Mouse (Mus musculus) kidney, embryonic 15.5 days (tissue): ENCODE measurements around the gene Gm45902. TPM values are rescaled to one million over a fixed set of nuclear protein-coding genes. Genes with fewer than 3 reads are reported as not detected.

Experiments used
- ATAC-seq: fragments of 200-750 bp; cut with Nextera tagmentation; replicated peaks from 2 replicates; pipeline ENCODE4 v1.8.0; 2017; ENCODE audit warnings: moderate TSS enrichment; ENCODE audit not compliant: low FRiP score
- H3K27ac ChIP-seq: fragments of 300-500 bp; sonication (generic); 2 replicates; pipeline ENCODE4 v1.5.1; 2015; ENCODE audit warnings: mild to moderate bottlenecking, inconsistent platforms
- H3K27me3 ChIP-seq: fragments of 300-500 bp; sonication (generic); 2 replicates; pipeline ENCODE4 v1.6.1; 2015; ENCODE audit warnings: inconsistent platforms
- H3K36me3 ChIP-seq: fragments of 300-500 bp; sonication (generic); 2 replicates; pipeline ENCODE4 v1.6.1; 2015; ENCODE audit warnings: inconsistent platforms
- H3K4me1 ChIP-seq: fragments of 300-500 bp; sonication (generic); 2 replicates; pipeline ENCODE4 v1.6.1; 2015; ENCODE audit warnings: inconsistent platforms
- H3K4me2 ChIP-seq: fragments of 300-500 bp; sonication (generic); 2 replicates; pipeline ENCODE4 v1.6.1; 2015; ENCODE audit warnings: moderate library complexity, mild to moderate bottlenecking, inconsistent platforms
- H3K4me3 ChIP-seq: fragments of 300-500 bp; sonication (generic); replicated peaks from 2 replicates; pipeline ENCODE4 v1.5.1; 2015; ENCODE audit warnings: mild to moderate bottlenecking, inconsistent platforms
- H3K9ac ChIP-seq: fragments of 300-500 bp; sonication (generic); 2 replicates; pipeline ENCODE4 v1.6.1; 2015; ENCODE audit warnings: mild to moderate bottlenecking, inconsistent platforms
- H3K9me3 ChIP-seq: fragments of 300-500 bp; sonication (generic); replicated peaks from 2 replicates; pipeline ENCODE4 v1.6.1; 2016; ENCODE audit warnings: inconsistent platforms
- WGBS: fragments of 180-500 bp; shearing (Covaris S2); methylation state at CpG from one replicate; pipeline ENCODE4 v1.1.7; 2015; ENCODE audit warnings: mixed read lengths; 5-methylcytosine and 5-hydroxymethylcytosine counted together
- polyA plus RNA-seq: library from polyadenylated mRNA; unstranded; fragments of >200 nt; fragmentation: Nextera tagmentation; extraction: Ambion mirVana; gene quantifications from 2 replicates; pipeline ENCODE4 v1.2.1, GENCODE M21; 2015

Gm45902 gene
- 5.8 TPM in 2 replicates for polyA plus RNA-seq

DNA sequence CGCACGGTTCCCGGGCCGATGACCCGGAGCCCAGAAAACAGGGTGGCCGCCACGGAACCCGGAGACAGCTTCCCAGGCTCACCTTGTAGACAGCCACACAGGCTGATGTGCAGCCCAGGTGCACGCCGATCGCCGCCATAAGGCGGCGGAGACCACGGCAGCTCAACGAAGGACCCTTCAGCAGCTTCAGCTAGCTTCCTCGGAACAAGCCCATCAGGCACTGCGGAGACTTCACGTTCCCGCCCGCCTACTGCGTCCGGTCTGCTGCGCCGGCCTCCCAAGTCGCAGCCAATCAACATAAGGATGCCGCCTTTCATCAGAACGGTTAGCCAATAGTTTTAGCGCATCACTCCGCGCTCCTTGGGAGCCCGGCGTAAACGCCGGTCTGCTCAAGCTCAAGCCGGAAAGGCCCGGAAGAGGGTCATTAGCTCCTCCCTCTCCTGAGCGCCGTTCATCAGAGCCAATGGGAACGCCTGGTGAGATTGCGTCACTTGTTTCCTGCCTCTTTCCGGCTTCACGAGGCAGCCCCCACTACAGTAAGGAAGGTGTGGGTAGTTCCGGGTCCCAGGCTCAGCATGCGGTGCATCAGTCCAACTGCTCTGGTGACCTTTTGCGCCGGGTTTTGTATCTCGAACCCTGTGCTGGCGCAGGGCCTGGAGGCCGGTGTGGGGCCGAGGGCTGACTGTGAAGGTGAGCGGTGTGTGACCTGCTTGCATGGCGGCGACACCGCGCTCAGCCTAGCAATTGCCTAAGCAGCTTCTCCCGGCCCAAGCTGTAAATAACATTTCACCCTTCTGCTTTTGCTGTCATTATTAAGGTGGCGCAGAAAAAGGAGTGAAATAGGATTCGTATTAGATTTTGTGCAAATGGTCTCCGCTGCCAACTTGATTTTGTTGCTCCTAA is at the start of gene Gm45902, which contains the start of the genes Hspa14 and Cdnf:
Gm45902 (minus strand) TSS at position 239 of the 903 bp plus-strand sequence.
Hspa14 (minus strand) TSS at position 263 of the 903 bp plus-strand sequence.
Cdnf (plus strand) TSS at position 479 of the 903 bp plus-strand sequence.
- Histone ChIP-seq H3K4me2 (peak within 1 kb of the TSS; percentile 77), H3K4me3 (peak within 1 kb of the TSS; percentile 76), H3K4me1 (peaks cover 16% of the 10 kb centered on the region), H3K9me3 (no peaks in the 10 kb centered on the region), H3K27ac (peak within 1 kb of the TSS; percentile 81), H3K9ac (peak within 1 kb of the TSS; percentile 83), H3K27me3 (no peaks in the 10 kb centered on the region), H3K36me3 (peaks cover 32% of the 10 kb centered on the region)
- under 1% methylated on average over 60 of the region's 60 CpGs for WGBS
- peak; percentile 100 for ATAC-seq

- 0 out of 2 replicates have a peak, but pooled peaks cover 5% of the 10 kb centered on the region for H3K27me3 ChIP-seq
- no peaks in the 10 kb centered on the region for H3K4me1 ChIP-seq
- 0 out of 2 replicates have a peak, but pooled peaks cover 5% of the 10 kb centered on the region for H3K9me3 ChIP-seq
- no peak overlapping the region for H3K4me3 ChIP-seq
- no peaks in the 10 kb centered on the region for H3K36me3 ChIP-seq
- no peak overlapping the region for H3K27ac ChIP-seq
- 0 out of 2 replicates have a peak, but pooled peaks have one; percentile 36 for ATAC-seq
- no peak overlapping the region for H3K9ac ChIP-seq
- WGBS: 5% methylated on average over 4 of the region's 4 CpGs
- no peak overlapping the region for H3K4me2 ChIP-seq
These were observed 34.0 kb upstream of the Gm45902 start for GRCm38 (mm10) chr2:3546588-3546987.

GRCm38 (mm10) chr2:3546055-3546454 is 33.5 kb upstream of the Gm45902 start:
- Histone ChIP-seq H3K36me3 (no peaks in the 10 kb centered on the region), H3K4me3 (no peak overlapping the region), H3K9me3 (0 out of 2 replicates have a peak, but pooled peaks cover 3% of the 10 kb centered on the region), H3K27me3 (0 out of 2 replicates have a peak, but pooled peaks cover 5% of the 10 kb centered on the region), H3K9ac (no peak overlapping the region), H3K4me2 (no peak overlapping the region), H3K27ac (no peak overlapping the region), H3K4me1 (no peaks in the 10 kb centered on the region)
- 75% methylated on average over 2 of the region's 2 CpGs for WGBS
- ATAC-seq: no peak

DNA sequence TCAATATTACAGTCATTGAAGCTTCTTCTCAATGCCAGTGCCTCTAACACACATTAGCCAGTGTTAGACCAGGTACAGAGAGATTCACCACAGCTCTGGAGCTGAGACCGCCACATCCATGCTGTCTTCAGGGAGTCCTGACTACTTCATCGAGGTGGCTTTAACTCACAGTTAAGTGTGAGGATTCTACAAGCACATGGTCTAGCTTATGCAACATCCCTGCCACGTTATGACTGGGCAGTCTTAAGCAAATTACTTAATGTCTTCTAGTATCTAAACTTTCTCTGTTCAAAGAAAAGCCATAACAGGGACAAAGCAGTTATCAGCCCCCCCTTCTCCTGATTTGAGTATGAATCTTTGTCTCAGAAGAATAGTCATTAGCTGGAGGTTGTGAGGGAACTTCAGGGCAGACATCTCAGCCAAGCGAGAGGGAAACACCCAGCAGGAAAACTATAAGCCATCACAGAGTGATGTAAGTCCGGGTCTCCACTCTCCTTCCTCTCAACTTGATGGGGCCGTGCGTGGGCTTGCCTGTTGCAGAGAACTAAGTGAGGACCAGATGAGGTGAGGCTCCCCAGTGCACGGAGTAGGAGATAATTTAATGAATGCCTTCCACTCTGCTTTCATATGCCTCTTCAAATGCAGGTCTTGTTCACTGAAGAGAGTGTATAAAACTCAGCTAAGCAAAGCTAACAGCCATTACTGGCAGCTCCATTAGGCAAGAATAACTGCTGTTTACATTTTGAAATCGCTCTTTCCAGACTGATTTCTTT is 28.9 kb upstream of the Gm45902 start:
- ATAC-seq: no peak
- WGBS: 67% methylated on average over 9 of the region's 9 CpGs

DNA sequence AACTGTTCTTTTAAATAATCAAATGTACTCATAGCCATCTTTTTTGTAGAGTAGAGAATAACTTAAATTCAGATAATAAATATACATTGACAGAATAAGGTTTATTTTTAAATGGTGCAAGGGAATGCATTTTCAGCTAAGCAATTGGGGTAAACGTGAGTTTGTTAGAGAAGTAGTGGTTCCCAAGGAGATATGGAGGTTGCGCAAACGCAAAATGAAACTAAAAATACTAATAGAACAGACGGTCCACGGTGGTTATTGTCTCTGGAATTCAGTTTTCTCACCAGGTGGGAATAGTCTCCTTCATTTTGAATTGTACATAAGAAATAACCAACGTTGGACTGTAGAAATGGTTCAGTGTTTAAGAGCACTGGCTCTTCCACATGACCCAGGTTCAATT is 13.7 kb upstream of the Gm45902 start:
- Histone ChIP-seq H3K4me1 (no peaks in the 10 kb centered on the region), H3K36me3 (no peaks in the 10 kb centered on the region), H3K4me2 (no peak overlapping the region), H3K4me3 (no peak overlapping the region), H3K27me3 (no peaks in the 10 kb centered on the region), H3K9me3 (no peaks in the 10 kb centered on the region), H3K9ac (no peak overlapping the region), H3K27ac (no peak overlapping the region)
- no peak for ATAC-seq
- WGBS: 83% methylated on average over 6 of the region's 6 CpGs

More for the DNA sequence above, 28.9 kb upstream of the Gm45902 start:
- H3K36me3 ChIP-seq: no peaks in the 10 kb centered on the region
- H3K4me1 ChIP-seq: no peaks in the 10 kb centered on the region
- no peak overlapping the region for H3K4me3 ChIP-seq
- H3K27ac ChIP-seq: no peak overlapping the region
- no peak overlapping the region for H3K9ac ChIP-seq
- H3K9me3 ChIP-seq: no peaks in the 10 kb centered on the region
- H3K27me3 ChIP-seq: 0 out of 2 replicates have a peak, but pooled peaks cover 5% of the 10 kb centered on the region
- no peak overlapping the region for H3K4me2 ChIP-seq

DNA sequence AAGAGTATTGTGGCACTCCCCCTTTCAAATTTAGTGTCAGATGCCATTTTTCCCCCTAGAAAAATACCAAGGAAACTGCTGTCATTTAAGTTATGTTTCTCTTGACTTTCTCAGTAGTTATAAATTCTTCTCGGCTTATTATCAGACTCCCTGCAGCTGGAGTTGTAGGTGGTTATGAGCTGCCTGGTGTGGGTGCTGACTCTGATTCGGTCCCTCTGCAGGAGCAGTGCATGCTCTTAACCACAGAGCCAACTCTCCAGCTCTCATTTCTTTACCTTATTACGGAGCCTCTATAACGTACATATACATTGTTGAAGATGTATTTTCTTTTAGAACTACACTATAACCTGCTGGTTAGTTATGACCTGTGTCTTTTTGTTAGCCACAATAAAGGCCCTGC is 10.0 kb upstream of the Gm45902 start:
- H3K9ac ChIP-seq: no peak overlapping the region

GRCm38 (mm10) chr2:3512076-3512475 is 514 bp downstream of the Gm45902 start:
- peak overlapping the region; percentile 76 for H3K4me3 ChIP-seq

More for the DNA sequence above, 10.0 kb upstream of the Gm45902 start:
- WGBS: 83% methylated on average over 4 of the region's 4 CpGs
- Histone ChIP-seq H3K4me2 (no peak overlapping the region), H3K9me3 (no peaks in the 10 kb centered on the region), H3K36me3 (no peaks in the 10 kb centered on the region), H3K27me3 (no peaks in the 10 kb centered on the region), H3K27ac (no peak overlapping the region), H3K4me3 (no peak overlapping the region), H3K4me1 (no peaks in the 10 kb centered on the region)
- ATAC-seq: no peak

GRCm38 (mm10) chr2:3500886-3501285 is 11.7 kb downstream of the Gm45902 start:
- H3K27me3 ChIP-seq: no peaks in the 10 kb centered on the region
- H3K27ac ChIP-seq: no peak overlapping the region
- peaks cover 79% of the 10 kb centered on the region for H3K36me3 ChIP-seq
- H3K9me3 ChIP-seq: no peaks in the 10 kb centered on the region
- no peak overlapping the region for H3K9ac ChIP-seq
- no peak overlapping the region for H3K4me2 ChIP-seq
- H3K4me1 ChIP-seq: no peaks in the 10 kb centered on the region
- WGBS: 94% methylated on average over 5 of the region's 5 CpGs
- H3K4me3 ChIP-seq: no peak overlapping the region
- ATAC-seq: no peak

More at GRCm38 (mm10) chr2:3512076-3512475, 514 bp downstream of the Gm45902 start:
- Histone ChIP-seq H3K27me3 (no peaks in the 10 kb centered on the region), H3K27ac (peak overlapping the region; percentile 81), H3K4me2 (peak overlapping the region; percentile 77), H3K9ac (peak overlapping the region; percentile 83), H3K36me3 (peaks cover 40% of the 10 kb centered on the region), H3K4me1 (peaks cover 16% of the 10 kb centered on the region), H3K9me3 (no peaks in the 10 kb centered on the region)
- under 1% methylated on average over 15 of the region's 15 CpGs for WGBS
- no peak; the same call in 1 of the 2 replicates for ATAC-seq

- Histone ChIP-seq H3K9me3 (no peaks in the 10 kb centered on the region), H3K27me3 (no peaks in the 10 kb centered on the region), H3K4me3 (no peak overlapping the region), H3K27ac (no peak overlapping the region), H3K4me1 (no peaks in the 10 kb centered on the region), H3K4me2 (no peak overlapping the region), H3K36me3 (peaks cover 80% of the 10 kb centered on the region), H3K9ac (no peak overlapping the region)
- WGBS: 93% methylated on average over 6 of the region's 6 CpGs
- no peak for ATAC-seq
These were observed 13.0 kb downstream of the Gm45902 start for GRCm38 (mm10) chr2:3499543-3499942.

DNA sequence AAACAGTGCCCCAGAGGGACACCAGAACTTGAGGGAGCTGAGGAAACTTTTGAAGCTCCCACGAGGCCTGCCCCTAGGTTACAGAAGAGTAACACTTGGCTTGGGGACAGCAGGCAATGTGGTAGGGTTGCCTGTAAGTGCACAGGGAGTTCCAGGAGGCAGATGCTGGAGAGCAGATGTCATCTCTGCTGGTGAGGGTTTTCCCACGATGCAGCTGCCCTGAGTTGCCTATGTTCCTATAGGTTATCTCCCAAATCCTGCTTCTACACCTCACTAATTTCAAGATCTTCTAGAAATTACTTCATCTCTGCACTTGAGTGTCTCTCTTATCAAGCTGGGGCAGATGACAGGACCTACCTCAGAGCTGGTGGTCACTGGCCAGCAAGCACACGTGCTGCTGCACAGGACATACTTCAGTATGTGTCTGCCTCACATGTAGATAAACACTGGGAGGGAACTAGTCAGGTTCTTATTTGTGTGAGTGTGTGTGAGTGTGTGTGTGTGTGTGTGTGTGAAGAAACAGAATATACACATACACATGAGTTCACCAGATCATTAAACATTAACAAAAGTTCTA is 18.7 kb downstream of the Gm45902 start:
- no peaks in the 10 kb centered on the region for H3K27me3 ChIP-seq
- no peak overlapping the region for H3K4me2 ChIP-seq
- WGBS: 82% methylated on average over 3 of the region's 3 CpGs
- no peak overlapping the region for H3K27ac ChIP-seq
- H3K4me1 ChIP-seq: no peaks in the 10 kb centered on the region
- H3K4me3 ChIP-seq: no peak overlapping the region
- ATAC-seq: no peak
- no peaks in the 10 kb centered on the region for H3K9me3 ChIP-seq
- H3K9ac ChIP-seq: no peak overlapping the region
- peaks cover 88% of the 10 kb centered on the region for H3K36me3 ChIP-seq

- Histone ChIP-seq H3K4me3 (no peak overlapping the region), H3K36me3 (peaks cover 56% of the 10 kb centered on the region), H3K27ac (no peak overlapping the region), H3K4me1 (no peaks in the 10 kb centered on the region), H3K27me3 (no peaks in the 10 kb centered on the region), H3K9ac (no peak overlapping the region), H3K4me2 (no peak overlapping the region), H3K9me3 (no peaks in the 10 kb centered on the region)
- ATAC-seq: no peak
- WGBS: 90% methylated on average over 3 of the region's 3 CpGs
These were observed 22.8 kb downstream of the Gm45902 start for GRCm38 (mm10) chr2:3489816-3490215.
